Mouse (Mus musculus) spleen, adult 10 weeks (tissue): Measurements from ENCODE around the gene Shld2. TPM values are rescaled to one million over a fixed set of nuclear protein-coding genes. Genes with fewer than 3 reads are reported as not detected.

Source experiments
- polyA plus RNA-seq: library from polyadenylated mRNA; stranded (reverse); fragments of 350-450 nt; fragmentation: Illumina TruSeq; extraction: RNeasy Lipid Tissue Mini Kit (QIAGEN cat#74804); gene quantifications from one replicate; pipeline ENCODE4 v1.2.3, GENCODE M21; 2015; ENCODE audit warnings: low replicate concordance; ENCODE audit not compliant: insufficient read depth

The Shld2 gene
- 16.9 TPM for polyA plus RNA-seq

DNA sequence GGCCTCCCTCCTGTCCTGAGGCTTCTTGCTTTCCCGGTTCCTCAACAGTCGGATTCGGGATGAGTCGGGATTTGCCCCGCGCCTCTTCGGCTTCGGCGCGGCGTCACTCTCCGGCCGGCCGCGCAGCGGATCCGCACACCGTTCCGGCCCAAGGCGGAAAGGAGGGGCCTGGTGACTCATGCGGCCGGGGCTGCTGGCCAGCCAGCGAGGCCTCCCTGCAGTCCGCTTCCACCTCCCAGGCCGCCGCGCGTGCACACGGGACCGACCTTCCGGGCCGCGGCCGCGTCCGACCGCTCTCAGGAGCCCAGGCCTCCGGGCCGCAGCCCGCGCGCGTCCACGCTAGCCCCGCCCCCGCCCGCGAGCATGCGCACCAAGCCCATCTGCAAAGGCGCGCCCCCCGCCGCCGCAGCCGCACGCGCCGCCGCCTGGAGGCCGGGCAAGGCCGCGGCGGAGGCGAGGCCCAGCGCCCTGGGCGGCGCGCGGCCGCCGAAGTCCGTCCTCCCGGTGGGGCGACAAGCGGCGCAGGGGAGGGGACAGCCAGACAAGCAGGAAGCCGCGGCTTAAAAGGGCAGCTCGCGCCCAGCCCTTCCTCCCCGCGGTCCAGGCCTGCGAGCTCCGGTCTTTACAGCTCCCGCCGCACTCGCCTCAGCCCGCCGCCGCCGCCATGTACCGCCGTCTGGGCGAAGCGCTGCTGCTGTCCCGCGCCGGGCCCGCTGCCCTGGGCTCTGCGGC lies at the start of gene Shld2, which contains the start of gene Glud1:
Shld2 (minus strand) TSS at position 260 of the 732 bp plus-strand sequence.
Glud1 (plus strand) TSS at position 494 of the 732 bp plus-strand sequence.

DNA sequence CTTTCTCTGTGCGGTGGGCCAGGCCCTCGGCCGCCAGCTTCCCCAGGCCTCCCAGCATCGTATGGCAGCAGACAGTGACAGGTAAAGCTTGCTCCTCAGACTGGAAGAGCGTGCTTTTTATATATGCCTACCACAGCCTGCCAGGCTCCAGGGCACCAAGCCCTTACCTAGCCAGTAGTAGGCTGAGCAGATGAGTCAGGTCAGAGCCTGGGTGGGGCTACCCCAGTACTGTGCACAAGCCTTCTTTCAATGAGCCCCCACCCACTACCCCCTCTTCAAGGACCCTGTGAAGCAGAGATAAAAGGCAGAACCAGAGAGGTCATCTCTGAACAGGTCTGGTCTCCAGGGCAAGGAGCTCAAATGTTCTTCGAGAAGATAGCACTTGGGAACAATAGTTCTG lies 45.0 kb upstream of the Shld2 start, which contains the start of gene Fam25c:
Fam25c (minus strand) TSS at position 133 of the 400 bp plus-strand sequence.

DNA sequence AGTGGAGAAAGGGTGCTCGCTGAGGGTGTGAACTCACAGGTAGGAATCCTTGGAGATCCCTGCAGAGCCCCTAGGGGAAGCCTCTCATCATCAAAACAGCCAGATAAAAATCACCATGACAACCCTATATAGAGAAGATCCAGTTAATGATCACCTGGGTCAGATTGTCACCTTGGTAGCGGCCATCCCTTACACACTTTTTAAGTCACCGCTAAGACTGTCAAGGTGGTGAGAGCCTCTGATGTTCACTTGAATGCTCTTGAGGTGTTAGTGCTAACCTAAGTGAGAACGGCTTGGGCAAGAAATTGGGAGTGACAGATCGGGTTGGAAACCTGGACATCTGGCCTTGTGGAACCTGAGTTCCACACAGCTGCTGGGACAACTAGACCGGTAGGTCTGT lies 91.0 kb downstream of the Shld2 start, which contains the start of gene Syt15:
Syt15 (plus strand) TSS at position 301 of the 400 bp plus-strand sequence.

DNA sequence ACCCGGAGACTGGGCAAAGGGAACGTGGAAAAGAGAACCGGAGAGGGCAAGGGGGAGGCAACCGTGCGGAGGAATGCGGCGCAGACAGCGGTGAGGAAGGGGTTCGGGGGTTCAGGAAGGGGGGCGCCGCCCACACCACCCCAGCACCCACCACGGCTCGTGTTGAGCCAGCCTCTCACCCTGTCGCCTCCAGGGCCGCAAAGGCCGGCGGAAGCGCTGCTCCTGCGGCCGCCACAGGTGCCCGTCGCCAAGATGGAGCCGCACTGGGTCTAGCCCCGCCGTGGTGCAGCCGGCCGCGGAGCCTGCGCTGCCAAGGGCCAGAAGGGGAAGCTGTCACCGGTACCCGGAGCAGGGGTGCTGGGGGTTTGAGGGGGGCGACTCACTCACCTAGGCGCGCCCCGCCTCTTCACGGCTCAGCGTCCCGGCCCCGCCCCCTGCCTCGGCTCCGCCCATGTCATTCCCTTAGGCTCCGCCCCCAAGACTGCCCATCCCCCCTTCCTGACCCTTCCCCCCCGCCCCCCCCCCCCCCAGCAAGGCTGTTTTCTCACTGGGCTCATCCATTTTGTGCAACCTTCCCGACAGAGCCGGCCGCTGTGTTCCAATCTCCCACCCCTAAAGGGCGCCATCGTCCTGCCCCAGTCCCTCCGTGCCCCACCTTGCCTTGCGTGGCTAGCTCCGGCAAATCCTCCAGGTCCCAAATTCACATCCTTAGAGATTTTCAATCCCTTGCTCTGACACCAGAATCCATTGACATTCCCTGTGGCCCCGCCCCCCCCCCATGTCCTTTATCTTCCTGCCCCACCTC lies 108.9 kb downstream of the Shld2 start, which contains the start of gene Gprin2:
Gprin2 (minus strand) TSS at position 423 of the 805 bp plus-strand sequence.

Other genes with a start within 250 kb of the Shld2 start
- gene Anxa8, start 224.5 kb downstream of the Shld2 start, polyA plus RNA-seq = 0.48 TPM
- not detected for gene A630023A22Rik, start 207.7 kb downstream of the Shld2 start, polyA plus RNA-seq
- gene Npy4r, start 158.0 kb downstream of the Shld2 start, polyA plus RNA-seq = not detected
- gene Gprin2, start 108.8 kb downstream of the Shld2 start, polyA plus RNA-seq = 0.14 TPM
- 3.2 TPM for gene Syt15, start 90.9 kb downstream of the Shld2 start, polyA plus RNA-seq
- 213 TPM for gene Glud1, start 234 bp upstream of the Shld2 start, polyA plus RNA-seq
- gene Fam25c, start 44.9 kb upstream of the Shld2 start, polyA plus RNA-seq = not detected
- 2.2 TPM for gene Sncg, start 64.3 kb upstream of the Shld2 start, polyA plus RNA-seq
- 14.9 TPM for gene Mmrn2, start 65.0 kb upstream of the Shld2 start, polyA plus RNA-seq
- gene Bmpr1a, start 192.8 kb upstream of the Shld2 start, polyA plus RNA-seq = 12.9 TPM
- gene 9230112D13Rik, start 212.3 kb upstream of the Shld2 start, polyA plus RNA-seq = not detected